Mouse (Mus musculus) ES-Bruce4 (cell line): Measurements from ENCODE around the gene Ces1c. TPM values are rescaled to one million over a fixed set of nuclear protein-coding genes. Genes with fewer than 3 reads are reported as not detected.

ENCODE experiments used
- H3K27ac ChIP-seq: 2 replicates; pipeline ENCODE4 v1.5.1; 2012; ENCODE audit warnings: low read length, inconsistent platforms; ENCODE audit not compliant: insufficient read depth
- H3K27me3 ChIP-seq: 2 replicates; pipeline ENCODE4 v1.6.1; 2012; ENCODE audit warnings: mild to moderate bottlenecking, low read length, inconsistent platforms; ENCODE audit not compliant: control insufficient read depth, poor library complexity, insufficient read depth, severe bottlenecking
- H3K36me3 ChIP-seq: 2 replicates; pipeline ENCODE4 v1.6.1; 2012; ENCODE audit warnings: inconsistent platforms, mild to moderate bottlenecking, low read length, moderate library complexity; ENCODE audit not compliant: control insufficient read depth, poor library complexity, insufficient read depth, severe bottlenecking
- H3K4me1 ChIP-seq: one replicate; pipeline ENCODE4 v1.8.1; 2011; ENCODE audit warnings: low read length; ENCODE audit not compliant: control insufficient read depth, insufficient read depth
- H3K4me3 ChIP-seq: 2 replicates; pipeline ENCODE4 v1.5.1; 2011; ENCODE audit warnings: low read depth, mild to moderate bottlenecking, low read length
- H3K9ac ChIP-seq: 2 replicates; pipeline ENCODE4 v1.6.1; 2012; ENCODE audit warnings: low read depth, mild to moderate bottlenecking, inconsistent platforms; ENCODE audit not compliant: poor library complexity, severe bottlenecking
- H3K9me3 ChIP-seq: replicated peaks from 2 replicates; pipeline ENCODE4 v1.6.1; 2012; ENCODE audit warnings: mild to moderate bottlenecking, low read length, inconsistent platforms; ENCODE audit not compliant: control insufficient read depth, poor library complexity, insufficient read depth, severe bottlenecking
- CTCF ChIP-seq: IDR thresholded peaks from one replicate; pipeline ENCODE4 v1.8.1; 2011; ENCODE audit warnings: low read depth, low read length
- EP300 ChIP-seq: IDR thresholded peaks from 2 replicates; pipeline ENCODE4 v1.6.1; 2011; ENCODE audit warnings: low read depth, low read length; ENCODE audit not compliant: insufficient read depth
- POLR2A ChIP-seq: IDR thresholded peaks from one replicate; pipeline ENCODE4 v1.8.1; 2011; ENCODE audit warnings: low read length; ENCODE audit not compliant: insufficient read depth
- polyA plus RNA-seq: library from polyadenylated mRNA; stranded (reverse); fragments of >200 nt; gene quantifications from 2 replicates; pipeline ENCODE4 v1.2.4, GENCODE M21; 2011; ENCODE audit warnings: low read depth; ENCODE audit not compliant: missing spikeins, insufficient read depth, insufficient read length

Ces1c gene
- not detected in 2 replicates for polyA plus RNA-seq

GRCm38 (mm10) chr8:93131233-93131980 is at the start of gene Ces1c:
Ces1c (minus strand) TSS chr8:93131283.
- no peak within 1 kb of the TSS for H3K27ac ChIP-seq
- no peaks in the 10 kb centered on the region for H3K4me1 ChIP-seq
- H3K4me3 ChIP-seq = no peak within 1 kb of the TSS
- H3K36me3 ChIP-seq = no peaks in the 10 kb centered on the region
- H3K9me3 ChIP-seq = no peaks in the 10 kb centered on the region
- H3K9ac ChIP-seq = no peak within 1 kb of the TSS
- H3K27me3 ChIP-seq = no peaks in the 10 kb centered on the region
- TF ChIP-seq POLR2A = no peak

- H3K27me3 ChIP-seq = no peaks in the 10 kb centered on the region
- H3K27ac ChIP-seq = no peak overlapping the region
- H3K36me3 ChIP-seq = no peaks in the 10 kb centered on the region
- TF ChIP-seq CTCF = no peak
- TF ChIP-seq EP300 = no peak
- TF ChIP-seq POLR2A = no peak
- no peaks in the 10 kb centered on the region for H3K4me1 ChIP-seq
- no peak overlapping the region for H3K4me3 ChIP-seq
- H3K9ac ChIP-seq = no peak overlapping the region
- H3K9me3 ChIP-seq = no peaks in the 10 kb centered on the region
Observed at GRCm38 (mm10) chr8:93180581-93181129, 49.6 kb upstream of the Ces1c start.

GRCm38 (mm10) chr8:93176593-93176992 is 45.5 kb upstream of the Ces1c start:
- TF ChIP-seq EP300 = peak; percentile 66; the same call in 1 of the 2 replicates
- no peak for TF ChIP-seq POLR2A

GRCm38 (mm10) chr8:93174554-93174953 is 43.5 kb upstream of the Ces1c start:
- Histone ChIP-seq H3K9ac (no peak overlapping the region), H3K36me3 (no peaks in the 10 kb centered on the region), H3K4me3 (no peak overlapping the region), H3K9me3 (no peaks in the 10 kb centered on the region), H3K4me1 (no peaks in the 10 kb centered on the region), H3K27me3 (no peaks in the 10 kb centered on the region), H3K27ac (no peak overlapping the region)
- TF ChIP-seq EP300 (no peak), CTCF (no peak), POLR2A (no peak)

More at GRCm38 (mm10) chr8:93176593-93176992, 45.5 kb upstream of the Ces1c start:
- H3K27ac ChIP-seq = no peak overlapping the region
- H3K9ac ChIP-seq = no peak overlapping the region
- no peaks in the 10 kb centered on the region for H3K4me1 ChIP-seq
- H3K36me3 ChIP-seq = no peaks in the 10 kb centered on the region
- H3K27me3 ChIP-seq = no peaks in the 10 kb centered on the region
- no peaks in the 10 kb centered on the region for H3K9me3 ChIP-seq
- no peak overlapping the region for H3K4me3 ChIP-seq

- Histone ChIP-seq H3K9ac (no peak overlapping the region), H3K27ac (no peak overlapping the region)
- TF ChIP-seq CTCF (no peak), POLR2A (no peak), EP300 (no peak)
Observed at GRCm38 (mm10) chr8:93171846-93172590, 40.9 kb upstream of the Ces1c start.

GRCm38 (mm10) chr8:93163363-93163762 is 32.3 kb upstream of the Ces1c start:
- Histone ChIP-seq H3K36me3 (no peaks in the 10 kb centered on the region), H3K9ac (no peak overlapping the region), H3K27me3 (no peaks in the 10 kb centered on the region), H3K4me3 (no peak overlapping the region), H3K4me1 (no peaks in the 10 kb centered on the region), H3K9me3 (no peaks in the 10 kb centered on the region), H3K27ac (no peak overlapping the region)
- TF ChIP-seq EP300 = no peak
- TF ChIP-seq POLR2A = no peak
- TF ChIP-seq CTCF = no peak

More at GRCm38 (mm10) chr8:93171846-93172590, 40.9 kb upstream of the Ces1c start:
- Histone ChIP-seq H3K4me3 (no peak overlapping the region), H3K9me3 (no peaks in the 10 kb centered on the region), H3K27me3 (no peaks in the 10 kb centered on the region), H3K4me1 (no peaks in the 10 kb centered on the region), H3K36me3 (no peaks in the 10 kb centered on the region)
